Mouse (Mus musculus): Measurements from ENCODE around the gene Ssh1.

The Ssh1 gene

GRCm38 (mm10) chr5:113929950-113930647, 63.6 kb downstream of the Ssh1 start:
- peak; percentile 40 to 46 for DNase-seq

GRCm38 (mm10) chr5:113929526-113929925, 64.2 kb downstream of the Ssh1 start:
- no peak for DNase-seq

- no peak for DNase-seq
Observed at GRCm38 (mm10) chr5:113924608-113925007, 69.1 kb downstream of the Ssh1 start.

- DNase-seq: no peak
Observed at GRCm38 (mm10) chr5:113921310-113922166, 72.2 kb downstream of the Ssh1 start.

GRCm38 (mm10) chr5:113919060-113919459, 74.6 kb downstream of the Ssh1 start:
- no peak for DNase-seq

GRCm38 (mm10) chr5:113918654-113919053, 75.0 kb downstream of the Ssh1 start:
- DNase-seq: peak in 1 of 2 experiments; percentile 54

GRCm38 (mm10) chr5:113910705-113911104, 83.0 kb downstream of the Ssh1 start:
- DNase-seq: peak; percentile 75 to 82

- DNase-seq: no peak
Observed at GRCm38 (mm10) chr5:113910065-113910701, 83.5 kb downstream of the Ssh1 start.

GRCm38 (mm10) chr5:113908592-113909441, 84.9 kb downstream of the Ssh1 start, which contains the start of gene Coro1c:
Coro1c (minus strand) TSS chr5:113908758.
- peak; percentile 98 to 99 for DNase-seq

GRCm38 (mm10) chr5:113907786-113908567, 85.7 kb downstream of the Ssh1 start:
- DNase-seq: peak; percentile 51 to 55

GRCm38 (mm10) chr5:113906958-113907735, 86.5 kb downstream of the Ssh1 start:
- peak in 1 of 2 experiments; percentile 39 for DNase-seq

- no peak for DNase-seq
Observed at GRCm38 (mm10) chr5:113904987-113905386, 88.7 kb downstream of the Ssh1 start.

GRCm38 (mm10) chr5:113902983-113903382, 90.7 kb downstream of the Ssh1 start:
- no peak for DNase-seq

GRCm38 (mm10) chr5:113902017-113902416, 91.7 kb downstream of the Ssh1 start:
- no peak for DNase-seq

- peak; percentile 76 to 83 for DNase-seq
Observed at GRCm38 (mm10) chr5:113901074-113901571, 92.6 kb downstream of the Ssh1 start.

- no peak for DNase-seq
Observed at GRCm38 (mm10) chr5:113899543-113899942, 94.2 kb downstream of the Ssh1 start.

- DNase-seq: no peak
Observed at GRCm38 (mm10) chr5:113892005-113892404, 101.7 kb downstream of the Ssh1 start.

- peak; percentile 41 to 47 for DNase-seq
Observed at GRCm38 (mm10) chr5:113890874-113891273, 102.8 kb downstream of the Ssh1 start.

GRCm38 (mm10) chr5:113889912-113890311, 103.8 kb downstream of the Ssh1 start:
- peak; percentile 47 to 69 for DNase-seq

- DNase-seq: peak in 1 of 2 experiments; percentile 44
Observed at GRCm38 (mm10) chr5:113889181-113889906, 104.3 kb downstream of the Ssh1 start.

Measured in kidney, adult 8-10 months (tissue).